Mouse (Mus musculus) layer of hippocampus, adult 8-10 months (tissue): ENCODE measurements around the gene Pdzrn4. TPM values are rescaled to one million over a fixed set of nuclear protein-coding genes. Genes with fewer than 3 reads are reported as not detected.
A peak's percentile ranks its signal among the peaks of the same experiment; 100 is the strongest.

ENCODE experiments used
- DNase-seq, 2 experiments: peaks; one replicate each; pipeline ENCODE4 v3.0.0; 2022; ENCODE audit warnings: low spot score in 2 of 2
- total RNA-seq, 4 experiments: library from RNA; stranded (reverse); gene quantifications; 2 replicates each; pipeline ENCODE4 v1.2.4; 2022

Pdzrn4 gene
- total RNA-seq, 4 experiments from 2014 or later, result 6.7 to 9.2 (median 7.3) TPM

GRCm38 (mm10) chr15:92584357-92585138, 187.9 kb downstream of the Pdzrn4 start:
- no peak for DNase-seq

GRCm38 (mm10) chr15:92587431-92587830, 190.8 kb downstream of the Pdzrn4 start:
- no peak for DNase-seq

- DNase-seq, result peak in 1 of 2 experiments; percentile 20
Observed at GRCm38 (mm10) chr15:92594721-92595120, 198.0 kb downstream of the Pdzrn4 start.

GRCm38 (mm10) chr15:92597011-92597780, 200.5 kb downstream of the Pdzrn4 start:
- peak in 1 of 2 experiments; percentile 13 for DNase-seq

GRCm38 (mm10) chr15:92598380-92599295, 202.0 kb downstream of the Pdzrn4 start:
- DNase-seq, result no peak

- no peak for DNase-seq
Observed at GRCm38 (mm10) chr15:92599381-92599780, 202.7 kb downstream of the Pdzrn4 start.

- DNase-seq, result no peak
Observed at GRCm38 (mm10) chr15:92610866-92611265, 214.2 kb downstream of the Pdzrn4 start.

GRCm38 (mm10) chr15:92612386-92612785, 215.7 kb downstream of the Pdzrn4 start:
- no peak for DNase-seq

GRCm38 (mm10) chr15:92613228-92613627, 216.5 kb downstream of the Pdzrn4 start:
- DNase-seq, result no peak

GRCm38 (mm10) chr15:92621731-92622234, 225.1 kb downstream of the Pdzrn4 start:
- peak; percentile 58 to 69 for DNase-seq

- DNase-seq, result no peak
Observed at GRCm38 (mm10) chr15:92622323-92622722, 225.6 kb downstream of the Pdzrn4 start.

- DNase-seq, result no peak
Observed at GRCm38 (mm10) chr15:92629172-92629571, 232.5 kb downstream of the Pdzrn4 start.

GRCm38 (mm10) chr15:92634044-92634610, 237.4 kb downstream of the Pdzrn4 start:
- no peak for DNase-seq

GRCm38 (mm10) chr15:92640212-92641082, 243.8 kb downstream of the Pdzrn4 start:
- peak; percentile 16 to 22 for DNase-seq

GRCm38 (mm10) chr15:92671279-92672051, 274.8 kb downstream of the Pdzrn4 start:
- no peak for DNase-seq

- DNase-seq, result no peak
Observed at GRCm38 (mm10) chr15:92676096-92676495, 279.4 kb downstream of the Pdzrn4 start.

- DNase-seq, result no peak
Observed at GRCm38 (mm10) chr15:92678377-92678776, 281.7 kb downstream of the Pdzrn4 start.

GRCm38 (mm10) chr15:92679541-92679940, 282.9 kb downstream of the Pdzrn4 start:
- peak in 1 of 2 experiments; percentile 11 for DNase-seq
